Mouse (Mus musculus): Measurements from ENCODE around the gene Dgcr8.

DNA sequence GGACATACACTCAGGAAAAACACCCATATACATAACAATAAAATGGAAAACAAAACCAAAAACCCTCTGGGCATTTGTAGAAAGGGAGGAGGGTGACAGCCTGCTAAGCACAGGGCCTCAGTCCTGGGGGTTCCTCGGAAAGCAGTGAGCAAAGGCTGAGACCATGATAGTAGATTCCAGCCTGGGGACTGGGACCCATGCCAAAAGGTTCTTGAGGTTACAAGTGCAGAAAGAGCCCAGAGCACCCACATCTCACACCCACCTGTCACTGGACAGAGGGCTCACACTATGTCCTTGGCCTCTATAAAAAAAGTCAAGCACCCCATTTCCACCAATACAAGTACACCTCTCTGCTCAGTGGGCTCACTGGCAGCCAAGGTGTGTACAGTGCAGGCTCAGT lies 39.5 kb upstream of the Dgcr8 start:
- TF ChIP-seq CTCF (IDR thresholded peaks at IDR 0.05; ENCODE audit: borderline replicate concordance, insufficient read depth, low read depth, low read length) = no peak
- no peak for TF ChIP-seq POLR2A (IDR thresholded peaks at IDR 0.05; ENCODE audit: borderline replicate concordance, insufficient read depth, low read length)
